Mouse (Mus musculus) erythroblast, embryonic 14.5 days (primary cell): Measurements from ENCODE around the gene Syvn1.

Source experiments
- GATA1 ChIP-seq: IDR thresholded peaks from 2 replicates; pipeline ENCODE4 v1.6.1; 2012; ENCODE audit warnings: low read length, inconsistent platforms, mixed read lengths
- TAL1 ChIP-seq: IDR thresholded peaks from 3 replicates; pipeline ENCODE4 v1.6.1; 2012; ENCODE audit warnings: low read length, inconsistent platforms, mixed read lengths

DNA sequence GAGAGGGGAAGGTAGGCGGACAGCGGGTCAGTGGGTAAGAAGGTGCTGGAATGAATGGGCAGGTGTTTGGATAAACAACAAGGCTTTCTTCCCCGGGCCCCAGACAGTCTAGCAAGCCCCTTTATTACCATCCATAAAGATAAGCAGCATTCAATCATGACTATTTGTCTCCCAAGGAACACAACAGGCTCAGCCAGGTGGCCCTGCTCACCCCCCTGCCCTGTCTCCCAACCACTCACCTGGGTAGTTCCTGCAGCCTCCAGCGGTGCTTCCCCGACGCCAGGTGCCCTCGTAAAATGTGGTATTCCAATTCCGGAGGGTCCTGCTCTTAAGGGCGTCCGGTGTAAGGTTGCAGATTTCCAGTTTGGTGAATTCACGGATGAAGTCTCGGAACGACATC lies 39.4 kb upstream of the Syvn1 start:
- TF ChIP-seq GATA1 = no peak
- no peak for TF ChIP-seq TAL1
